Mouse (Mus musculus): ENCODE data around the gene Fem1b. TPM values are rescaled to one million over a fixed set of nuclear protein-coding genes. Genes with fewer than 3 reads are reported as not detected.
"Not testable (repeated sequence)": the region's sequence is repeated elsewhere in the genome, so short reads cannot be mapped to it uniquely, and the experiment has no call there.

Fem1b gene
- 18.7 and 19.8 TPM in 2 replicates for polyA plus RNA-seq (2015; fragmentation: Nextera tagmentation; extraction: Ambion mirVana)

GRCm38 (mm10) chr9:62811516-62812121, at the start of gene Fem1b:
Gene Fem1b, minus strand, starts transcription at chr9:62811934.
- peak within 1 kb of the TSS; percentile 96 for H3K9ac ChIP-seq (ENCODE audit: low read length)
- peak within 1 kb of the TSS; percentile 97 for H3K27ac ChIP-seq (ENCODE audit: low read length)
- no peaks in the 10 kb centered on the region for H3K36me3 ChIP-seq (ENCODE audit: control insufficient read depth, insufficient read depth, low read length)
- H3K4me1 ChIP-seq (replicated peaks; ENCODE audit: control insufficient read depth, insufficient read depth, low read length), result peaks cover 21% of the 10 kb centered on the region
- H3K4me2 ChIP-seq (ENCODE audit: low read depth, low read length), result peak within 1 kb of the TSS; percentile 95
- H3K9me3 ChIP-seq (ENCODE audit: control insufficient read depth, low read length), result no peaks in the 10 kb centered on the region
- peak within 1 kb of the TSS; percentile 95 for H3K4me3 ChIP-seq (ENCODE audit: low read length)
- WGBS, result under 1% methylated on average over 49 of the region's 68 CpGs
- no peaks in the 10 kb centered on the region for H3K27me3 ChIP-seq (ENCODE audit: control insufficient read depth, insufficient read depth, low read depth, low read length)
- ATAC-seq (ENCODE audit: low read depth), result peak; percentile 96

GRCm38 (mm10) chr9:62860866-62861265, 49.1 kb upstream of the Fem1b start:
- peaks cover 18% of the 10 kb centered on the region for H3K4me1 ChIP-seq (replicated peaks; ENCODE audit: control insufficient read depth, insufficient read depth, low read length)
- H3K4me2 ChIP-seq (ENCODE audit: low read depth, low read length), result no peak overlapping the region
- no peaks in the 10 kb centered on the region for H3K9me3 ChIP-seq (ENCODE audit: control insufficient read depth, low read length)
- no peak overlapping the region for H3K27ac ChIP-seq (ENCODE audit: low read length)
- H3K4me3 ChIP-seq (ENCODE audit: low read length), result no peak overlapping the region
- no peaks in the 10 kb centered on the region for H3K27me3 ChIP-seq (ENCODE audit: control insufficient read depth, insufficient read depth, low read depth, low read length)
- no peak for ATAC-seq (ENCODE audit: low read depth)
- 72% methylated on average over 4 of the region's 4 CpGs for WGBS
- H3K9ac ChIP-seq (ENCODE audit: low read length), result no peak overlapping the region
- H3K36me3 ChIP-seq (ENCODE audit: control insufficient read depth, insufficient read depth, low read length), result no peaks in the 10 kb centered on the region

- not testable (repeated sequence) for H3K9ac ChIP-seq (ENCODE audit: low read length); H3K27ac ChIP-seq (ENCODE audit: low read length); H3K36me3 ChIP-seq (ENCODE audit: control insufficient read depth, insufficient read depth, low read length); H3K27me3 ChIP-seq (ENCODE audit: control insufficient read depth, insufficient read depth, low read depth, low read length); H3K4me2 ChIP-seq (ENCODE audit: low read depth, low read length); H3K9me3 ChIP-seq (ENCODE audit: control insufficient read depth, low read length); H3K4me3 ChIP-seq (ENCODE audit: low read length)
- ATAC-seq (ENCODE audit: low read depth), result peak; percentile 65
- WGBS, result 54% methylated on average over 6 of the region's 7 CpGs
- peaks cover 18% of the 10 kb centered on the region for H3K4me1 ChIP-seq (replicated peaks; ENCODE audit: control insufficient read depth, insufficient read depth, low read length)
These were observed 48.4 kb upstream of the Fem1b start for GRCm38 (mm10) chr9:62860102-62860501.

GRCm38 (mm10) chr9:62858266-62859019, 46.7 kb upstream of the Fem1b start:
- H3K36me3 ChIP-seq (ENCODE audit: control insufficient read depth, insufficient read depth, low read length), result no peaks in the 10 kb centered on the region
- H3K27me3 ChIP-seq (ENCODE audit: control insufficient read depth, insufficient read depth, low read depth, low read length), result no peaks in the 10 kb centered on the region
- peak overlapping the region; percentile 42 for H3K4me2 ChIP-seq (ENCODE audit: low read depth, low read length)
- H3K27ac ChIP-seq (ENCODE audit: low read length), result peak overlapping the region; percentile 50
- ATAC-seq (ENCODE audit: low read depth), result no peak
- peak overlapping the region; percentile 58 for H3K9ac ChIP-seq (ENCODE audit: low read length)
- peaks cover 28% of the 10 kb centered on the region for H3K4me1 ChIP-seq (replicated peaks; ENCODE audit: control insufficient read depth, insufficient read depth, low read length)
- 55% methylated on average over 8 of the region's 8 CpGs for WGBS
- peak overlapping the region; percentile 12; the same call in 1 of the 2 replicates for H3K4me3 ChIP-seq (ENCODE audit: low read length)
- H3K9me3 ChIP-seq (ENCODE audit: control insufficient read depth, low read length), result no peaks in the 10 kb centered on the region

- peak; percentile 87 for ATAC-seq (ENCODE audit: low read depth)
- H3K27me3 ChIP-seq (ENCODE audit: control insufficient read depth, insufficient read depth, low read depth, low read length), result no peaks in the 10 kb centered on the region
- H3K27ac ChIP-seq (ENCODE audit: low read length), result peak within 1 kb of the TSS; percentile 50
- no peaks in the 10 kb centered on the region for H3K36me3 ChIP-seq (ENCODE audit: control insufficient read depth, insufficient read depth, low read length)
- no peaks in the 10 kb centered on the region for H3K9me3 ChIP-seq (ENCODE audit: control insufficient read depth, low read length)
- peak within 1 kb of the TSS; percentile 12; the same call in 1 of the 2 replicates for H3K4me3 ChIP-seq (ENCODE audit: low read length)
- peaks cover 28% of the 10 kb centered on the region for H3K4me1 ChIP-seq (replicated peaks; ENCODE audit: control insufficient read depth, insufficient read depth, low read length)
- 18% methylated on average over 18 of the region's 20 CpGs for WGBS
- peak within 1 kb of the TSS; percentile 42 for H3K4me2 ChIP-seq (ENCODE audit: low read depth, low read length)
- peak within 1 kb of the TSS; percentile 58 for H3K9ac ChIP-seq (ENCODE audit: low read length)
These were observed 46.1 kb upstream of the Fem1b start, which contains the start of gene Calml4 for GRCm38 (mm10) chr9:62857719-62858261. Gene Calml4, plus strand, starts transcription at chr9:62858080.

- 0 out of 2 replicates have a peak, but pooled peaks have one; percentile 3 for ATAC-seq (ENCODE audit: low read depth)
These were observed 45.5 kb upstream of the Fem1b start for GRCm38 (mm10) chr9:62857216-62857615.

GRCm38 (mm10) chr9:62854483-62854882, 42.7 kb upstream of the Fem1b start:
- Histone ChIP-seq H3K27ac (ENCODE audit: low read length) (no peak overlapping the region), H3K36me3 (ENCODE audit: control insufficient read depth, insufficient read depth, low read length) (no peaks in the 10 kb centered on the region; the same call in 1 of the 2 replicates), H3K4me3 (ENCODE audit: low read length) (no peak overlapping the region), H3K9me3 (ENCODE audit: control insufficient read depth, low read length) (no peaks in the 10 kb centered on the region), H3K27me3 (ENCODE audit: control insufficient read depth, insufficient read depth, low read depth, low read length) (no peaks in the 10 kb centered on the region), H3K4me2 (ENCODE audit: low read depth, low read length) (no peak overlapping the region), H3K4me1 (replicated peaks; ENCODE audit: control insufficient read depth, insufficient read depth, low read length) (peaks cover 39% of the 10 kb centered on the region), H3K9ac (ENCODE audit: low read length) (no peak overlapping the region)
- 18% methylated on average over 4 of the region's 4 CpGs for WGBS
- ATAC-seq (ENCODE audit: low read depth), result no peak

More at GRCm38 (mm10) chr9:62857216-62857615, 45.5 kb upstream of the Fem1b start:
- Histone ChIP-seq H3K27me3 (ENCODE audit: control insufficient read depth, insufficient read depth, low read depth, low read length) (no peaks in the 10 kb centered on the region), H3K4me1 (replicated peaks; ENCODE audit: control insufficient read depth, insufficient read depth, low read length) (peaks cover 28% of the 10 kb centered on the region), H3K27ac (ENCODE audit: low read length) (peak overlapping the region; percentile 50), H3K9me3 (ENCODE audit: control insufficient read depth, low read length) (no peaks in the 10 kb centered on the region), H3K9ac (ENCODE audit: low read length) (no peak overlapping the region), H3K4me3 (ENCODE audit: low read length) (peak overlapping the region; percentile 12; the same call in 1 of the 2 replicates), H3K36me3 (ENCODE audit: control insufficient read depth, insufficient read depth, low read length) (no peaks in the 10 kb centered on the region), H3K4me2 (ENCODE audit: low read depth, low read length) (peak overlapping the region; percentile 42)
- 55% methylated on average over 9 of the region's 9 CpGs for WGBS

GRCm38 (mm10) chr9:62851571-62851970, 39.8 kb upstream of the Fem1b start:
- ATAC-seq (ENCODE audit: low read depth), result no peak
- no peak overlapping the region for H3K4me3 ChIP-seq (ENCODE audit: low read length)
- peaks cover 24% of the 10 kb centered on the region for H3K4me1 ChIP-seq (replicated peaks; ENCODE audit: control insufficient read depth, insufficient read depth, low read length)
- no peak overlapping the region for H3K9ac ChIP-seq (ENCODE audit: low read length)
- 66% methylated on average over 2 of the region's 2 CpGs for WGBS
- no peaks in the 10 kb centered on the region for H3K27me3 ChIP-seq (ENCODE audit: control insufficient read depth, insufficient read depth, low read depth, low read length)
- H3K4me2 ChIP-seq (ENCODE audit: low read depth, low read length), result no peak overlapping the region
- H3K27ac ChIP-seq (ENCODE audit: low read length), result no peak overlapping the region
- peaks cover under 1% of the 10 kb centered on the region; the same call in 1 of the 2 replicates for H3K36me3 ChIP-seq (ENCODE audit: control insufficient read depth, insufficient read depth, low read length)
- no peaks in the 10 kb centered on the region for H3K9me3 ChIP-seq (ENCODE audit: control insufficient read depth, low read length)

GRCm38 (mm10) chr9:62848641-62849040, 36.9 kb upstream of the Fem1b start:
- Histone ChIP-seq H3K36me3 (ENCODE audit: control insufficient read depth, insufficient read depth, low read length) (peaks cover 2% of the 10 kb centered on the region; the same call in 1 of the 2 replicates), H3K27me3 (ENCODE audit: control insufficient read depth, insufficient read depth, low read depth, low read length) (no peaks in the 10 kb centered on the region), H3K9me3 (ENCODE audit: control insufficient read depth, low read length) (no peaks in the 10 kb centered on the region), H3K4me2 (ENCODE audit: low read depth, low read length) (no peak overlapping the region), H3K4me3 (ENCODE audit: low read length) (no peak overlapping the region), H3K4me1 (replicated peaks; ENCODE audit: control insufficient read depth, insufficient read depth, low read length) (peaks cover 13% of the 10 kb centered on the region), H3K27ac (ENCODE audit: low read length) (no peak overlapping the region), H3K9ac (ENCODE audit: low read length) (no peak overlapping the region)
- ATAC-seq (ENCODE audit: low read depth), result no peak
- WGBS, result 82% methylated on average over 3 of the region's 3 CpGs
